Mouse (Mus musculus) heart, adult 9 months (tissue): Measurements from ENCODE around the gene Pola2.

Source experiments
- DNase-seq, 2 experiments: peaks; one replicate each; pipeline ENCODE4 v3.0.0; 2022; ENCODE audit warnings: low spot score in 2 of 2

Pola2 gene

GRCm38 (mm10) chr19:5907275-5907674 is 56.7 kb downstream of the Pola2 start:
- no peak for DNase-seq

DNA sequence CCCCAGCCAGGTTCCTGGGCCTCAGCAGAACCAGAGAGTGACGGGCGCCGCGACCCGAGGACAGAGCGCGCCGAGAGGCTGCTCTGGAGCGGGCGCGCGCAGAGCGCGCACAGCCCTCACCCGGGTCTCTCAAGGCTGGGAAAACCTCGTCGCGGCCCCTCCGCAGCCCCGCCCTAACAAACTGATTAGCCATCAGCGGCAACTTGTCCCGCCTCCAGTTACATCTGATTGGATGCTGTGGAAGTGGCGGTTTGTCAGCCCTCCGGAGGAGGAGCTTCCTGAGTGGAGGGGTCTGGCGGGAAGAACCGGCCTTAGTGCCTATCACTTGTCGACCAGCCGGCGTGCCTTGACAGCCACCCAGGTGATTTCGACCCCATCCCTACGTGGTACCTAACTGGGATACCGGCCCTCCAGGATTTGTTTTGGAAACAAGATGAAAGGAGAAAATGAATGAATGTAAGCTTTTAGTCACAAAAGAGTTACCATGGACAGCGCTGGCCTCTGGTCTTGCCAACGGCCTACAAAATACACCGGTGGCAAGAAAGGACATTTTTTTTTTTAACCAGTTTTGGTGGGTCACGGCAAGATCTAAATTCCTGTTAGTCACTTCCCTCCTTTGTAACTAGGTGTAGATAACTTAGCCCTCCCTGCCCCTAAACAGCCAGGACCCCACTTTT is 69.9 kb downstream of the Pola2 start, which contains the start of gene Tigd3:
TSS of gene Tigd3 (minus strand) at position 148 of the 677 bp plus-strand sequence.
- peak; percentile 94 to 96 for DNase-seq

GRCm38 (mm10) chr19:5893282-5894001 is 70.6 kb downstream of the Pola2 start:
- no peak for DNase-seq

DNA sequence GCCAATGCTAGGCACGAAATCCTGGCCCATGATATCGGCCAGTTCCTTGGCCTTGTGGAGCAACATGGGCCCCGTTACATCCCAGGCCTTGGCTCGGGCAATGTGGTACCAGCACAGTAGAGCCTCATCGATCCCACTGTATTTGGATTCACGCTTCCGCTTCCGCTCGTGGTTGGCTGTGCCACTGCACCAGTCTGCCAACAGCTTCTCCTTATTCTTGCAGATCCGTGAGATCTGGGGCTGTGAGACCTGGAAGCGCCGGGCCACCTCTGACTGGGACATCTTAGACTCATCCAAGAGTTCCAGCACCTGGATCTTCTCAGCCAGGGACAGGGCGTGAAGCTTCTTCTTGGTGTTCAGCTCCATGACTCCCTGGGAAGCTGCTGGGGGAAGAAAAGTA is 71.3 kb downstream of the Pola2 start:
- no peak for DNase-seq

GRCm38 (mm10) chr19:5892262-5892661 is 71.7 kb downstream of the Pola2 start:
- no peak for DNase-seq

DNA sequence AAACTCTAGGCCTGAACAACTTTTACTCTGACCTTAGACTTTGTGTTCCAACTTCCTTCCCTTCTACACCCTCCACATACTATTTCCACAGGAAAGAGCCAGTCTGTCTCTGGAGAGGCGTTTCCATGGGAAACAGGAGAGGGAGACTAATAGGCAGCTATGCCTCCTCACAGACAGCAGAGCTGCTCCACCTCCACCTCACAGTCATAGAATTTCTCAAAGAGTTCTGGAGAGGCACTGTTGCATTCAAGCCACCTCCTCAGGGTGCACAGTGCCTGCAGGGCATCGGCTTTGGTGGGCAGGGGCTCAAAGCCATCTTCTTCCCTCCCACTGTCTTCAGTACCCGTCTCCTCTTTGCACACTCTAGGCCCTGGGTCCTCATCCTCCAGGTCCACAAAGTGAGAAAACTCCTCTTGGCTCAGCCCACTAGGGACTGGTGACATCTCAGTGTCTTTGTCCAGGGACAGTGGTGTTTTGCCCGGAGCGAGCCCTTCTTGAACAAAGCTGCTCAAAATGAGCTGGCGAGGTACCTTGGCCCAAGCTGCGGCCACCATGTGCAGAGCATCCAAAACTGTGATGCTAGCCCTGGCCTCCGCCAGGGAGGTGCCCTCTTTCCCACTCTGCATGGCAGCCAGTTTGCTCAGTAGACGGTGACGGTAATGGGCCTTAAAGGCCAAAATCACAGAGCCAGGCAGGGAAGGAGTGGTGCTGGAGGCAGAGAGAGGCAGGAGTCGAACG is 72.3 kb downstream of the Pola2 start:
- no peak for DNase-seq
